Mouse (Mus musculus): ENCODE data around the gene Pigm.

GRCm38 (mm10) chr1:172408996-172409395, 32.6 kb downstream of the Pigm start:
- TF ChIP-seq POLR2A (IDR thresholded peaks at IDR 0.05; ENCODE audit: low read depth, low read length) (no peak), CTCF (IDR thresholded peaks at IDR 0.05; ENCODE audit: borderline replicate concordance, insufficient read depth, low read length) (no peak)
